Mouse (Mus musculus): ENCODE data around the gene Hbs1l. TPM values are rescaled to one million over a fixed set of nuclear protein-coding genes. Genes with fewer than 3 reads are reported as not detected.

The Hbs1l gene
- polyA plus RNA-seq, 1 experiment from 2014 or later = 109 TPM

Other genes starting within 250 kb of the Hbs1l start
- 7.3 and 7.7 TPM in 2 replicates for gene Myb, start 135.0 kb upstream of the Hbs1l start, polyA plus RNA-seq (2014; fragmentation: Nextera tagmentation; extraction: Ambion mirVana)
- gene Aldh8a1, start 81.3 kb downstream of the Hbs1l start, polyA plus RNA-seq (2014; fragmentation: Nextera tagmentation; extraction: Ambion mirVana) = 0.30 and 0.72 TPM in 2 replicates